Mouse (Mus musculus) gastrocnemius, adult 18-20 months (tissue): Measurements from ENCODE around the gene Ccdc162. TPM values are rescaled to one million over a fixed set of nuclear protein-coding genes. Genes with fewer than 3 reads are reported as not detected.

ENCODE experiments used
- DNase-seq: peaks from one replicate; pipeline ENCODE4 v3.0.0; 2021; ENCODE audit warnings: low spot score
- total RNA-seq, 2 experiments: library from RNA; stranded (reverse); gene quantifications; 2 replicates each; pipeline ENCODE4 v1.2.3; 2021

Gene Ccdc162
- total RNA-seq, 2 experiments from 2014 or later = 1.0 TPM

DNA sequence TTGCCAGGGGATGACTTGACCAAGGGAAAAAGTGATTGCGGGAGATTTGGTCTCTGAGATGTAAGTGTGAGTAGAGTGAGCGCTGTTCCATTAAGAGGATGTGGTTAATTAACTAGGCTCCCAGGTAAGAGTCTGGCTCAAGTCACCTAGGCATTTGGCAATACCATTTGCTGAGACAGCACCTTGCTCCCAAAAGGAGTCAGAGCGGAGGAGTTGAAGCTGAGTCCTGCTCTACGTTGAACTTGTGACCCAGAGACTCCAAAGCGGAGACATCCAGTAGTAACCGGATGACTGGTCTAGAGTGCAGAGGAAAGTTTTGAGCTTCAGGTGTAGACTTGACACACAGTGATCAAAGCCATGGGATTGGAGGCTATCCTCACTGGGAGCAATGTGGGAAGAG lies 174.4 kb downstream of the Ccdc162 start:
- DNase-seq = no peak

DNA sequence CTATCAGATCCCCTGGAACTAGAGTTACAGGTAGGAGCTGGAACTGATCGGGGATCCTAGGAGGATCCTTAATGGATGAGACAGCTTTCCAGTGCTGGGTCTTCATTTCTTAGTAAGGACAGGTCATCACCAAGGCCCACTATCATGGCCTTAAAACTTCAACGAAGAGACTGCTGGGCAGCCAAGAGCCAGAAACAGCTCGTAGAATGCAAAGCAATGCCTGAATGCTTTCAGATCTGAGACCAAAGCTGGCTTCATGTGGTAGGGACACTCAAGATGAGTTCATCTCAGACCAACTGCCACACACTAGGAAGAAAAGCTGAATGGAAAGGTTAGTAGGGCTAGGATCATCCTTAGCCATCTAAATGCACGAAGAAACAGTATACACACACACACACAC lies 177.4 kb downstream of the Ccdc162 start:
- DNase-seq = no peak

DNA sequence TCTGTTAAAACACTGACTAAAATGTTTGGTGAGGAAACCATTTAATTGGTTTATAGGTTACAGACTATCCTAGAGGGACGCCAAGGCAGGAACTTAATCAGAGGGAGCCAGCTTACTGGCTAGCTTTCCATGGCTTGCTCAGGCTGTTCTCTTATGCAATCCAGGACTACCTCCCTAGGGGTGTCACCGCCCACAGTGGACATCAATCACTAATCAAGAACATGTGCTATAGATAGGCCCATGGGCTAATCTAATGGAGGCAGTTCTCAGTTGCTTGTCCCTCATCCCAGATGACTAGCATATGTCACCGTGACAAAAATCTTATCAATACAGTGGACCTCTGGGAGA lies 178.5 kb downstream of the Ccdc162 start:
- DNase-seq = no peak

- DNase-seq = no peak
Measured at GRCm38 (mm10) chr10:41537226-41537982, 179.0 kb downstream of the Ccdc162 start.

DNA sequence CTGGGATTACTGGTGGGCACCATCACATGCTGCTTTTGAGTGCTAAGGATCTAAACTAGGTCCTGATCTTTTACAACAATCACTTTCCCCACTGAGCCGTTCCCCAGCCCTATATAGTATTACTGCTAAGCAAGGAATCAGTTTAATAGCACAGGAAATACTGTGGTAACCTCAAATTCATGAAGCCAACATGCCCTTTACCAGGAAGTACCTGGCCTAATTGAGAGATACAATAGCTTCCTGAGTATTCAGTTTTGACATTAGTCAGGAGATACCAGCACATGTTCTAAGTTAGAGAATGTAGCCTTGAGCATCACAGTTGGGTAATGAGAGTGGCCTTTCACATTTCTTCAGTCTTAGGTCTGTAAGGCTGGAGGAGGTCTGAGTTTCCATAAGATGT lies 179.7 kb downstream of the Ccdc162 start:
- no peak for DNase-seq

GRCm38 (mm10) chr10:41535991-41536390 lies 180.4 kb downstream of the Ccdc162 start:
- DNase-seq = no peak

GRCm38 (mm10) chr10:41529972-41530371 lies 186.5 kb downstream of the Ccdc162 start:
- DNase-seq = no peak

DNA sequence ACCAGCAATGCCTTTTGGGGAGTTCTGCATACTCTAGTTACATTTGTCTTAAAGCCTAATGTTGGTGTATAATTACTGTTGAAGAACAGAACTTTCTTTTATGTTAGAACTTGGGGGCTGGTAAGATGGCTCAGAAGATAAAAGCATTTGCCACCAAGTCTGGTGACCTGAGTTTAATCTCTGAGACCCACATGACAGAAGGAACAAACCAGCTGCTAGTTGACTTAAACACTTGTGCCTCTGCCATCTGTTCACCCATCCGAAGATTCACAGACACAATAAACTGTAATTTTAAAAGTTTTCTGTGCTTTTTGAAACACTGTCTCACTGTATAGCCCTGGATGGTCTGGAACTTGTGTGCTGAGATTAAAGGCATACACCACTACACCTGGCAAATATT lies 190.7 kb downstream of the Ccdc162 start:
- DNase-seq = no peak

GRCm38 (mm10) chr10:41523386-41523785 lies 193.0 kb downstream of the Ccdc162 start:
- no peak for DNase-seq

- DNase-seq = no peak
Measured at GRCm38 (mm10) chr10:41520410-41520673, 196.1 kb downstream of the Ccdc162 start.

DNA sequence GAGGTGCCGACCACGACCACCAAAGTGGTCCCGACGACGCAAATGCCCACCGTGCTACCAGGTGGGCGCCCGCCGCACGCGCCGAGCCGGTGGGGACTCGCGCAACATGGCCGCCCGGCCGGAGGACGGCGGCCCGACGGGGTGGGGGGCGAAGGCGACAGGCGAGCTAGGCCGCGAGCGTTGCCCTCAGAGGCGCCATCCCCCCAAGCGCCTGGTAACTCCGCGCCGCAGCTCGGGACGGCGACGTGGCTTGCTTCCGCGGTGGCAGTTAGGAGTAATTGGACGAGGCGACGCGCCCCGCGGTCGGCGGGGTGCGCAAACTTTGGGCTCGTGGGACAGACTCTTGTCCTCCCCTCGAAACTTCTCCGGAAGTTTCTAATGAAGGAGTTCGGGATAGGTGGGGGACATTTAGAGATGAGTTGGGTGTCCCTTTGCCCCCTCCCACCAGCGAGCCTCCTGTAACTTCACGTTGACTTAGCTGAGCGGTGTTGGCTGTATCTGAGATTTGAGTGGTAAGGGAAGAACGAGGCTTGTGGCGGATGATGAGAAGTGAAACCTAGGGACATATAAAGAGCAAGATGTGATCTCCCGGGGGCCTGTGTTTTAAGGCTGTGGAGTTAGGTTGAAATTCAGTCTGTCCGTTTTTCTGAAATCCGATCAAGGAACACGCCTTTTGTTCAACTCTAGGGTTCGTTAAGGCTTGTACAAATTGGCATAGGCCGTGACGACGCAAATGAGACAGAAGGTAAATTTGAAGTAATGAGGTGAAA lies 196.6 kb downstream of the Ccdc162 start:
- peak; percentile 57 for DNase-seq

DNA sequence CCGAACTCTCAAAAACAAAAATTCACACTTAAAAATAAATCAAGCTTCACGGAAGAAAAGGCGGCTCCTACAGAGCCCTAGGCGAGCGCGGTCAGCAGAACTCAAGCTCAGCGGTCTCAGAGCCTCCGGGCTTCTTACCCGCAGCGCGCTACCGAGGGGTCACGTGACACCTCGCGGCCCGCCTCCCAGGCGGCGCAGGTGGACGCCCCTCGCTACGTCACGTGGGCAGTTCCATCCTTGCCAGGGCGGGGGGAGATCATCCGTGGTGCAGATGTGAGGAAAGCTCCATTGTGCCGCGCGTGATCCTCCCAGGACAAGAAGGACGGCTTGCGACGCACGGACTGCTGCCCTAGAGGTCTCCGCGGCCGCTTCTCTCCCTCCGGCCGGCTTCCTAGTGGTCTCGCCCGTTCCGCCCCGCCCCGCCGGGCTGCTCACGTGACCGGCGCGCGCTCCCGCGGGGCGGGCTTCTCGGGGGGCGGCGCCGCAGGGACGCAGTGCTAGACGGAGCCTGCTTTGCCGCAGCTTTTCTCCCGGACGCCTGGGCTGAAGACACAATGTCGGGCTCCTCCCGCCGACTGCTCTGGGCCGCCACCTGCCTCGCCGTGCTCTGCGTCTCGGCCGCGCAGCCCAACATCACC lies 197.3 kb downstream of the Ccdc162 start, which contains the start of gene Cd164:
Gene Cd164, plus strand, starts transcription at position 434 of the 638 bp plus-strand sequence.
- peak; percentile 90 for DNase-seq

DNA sequence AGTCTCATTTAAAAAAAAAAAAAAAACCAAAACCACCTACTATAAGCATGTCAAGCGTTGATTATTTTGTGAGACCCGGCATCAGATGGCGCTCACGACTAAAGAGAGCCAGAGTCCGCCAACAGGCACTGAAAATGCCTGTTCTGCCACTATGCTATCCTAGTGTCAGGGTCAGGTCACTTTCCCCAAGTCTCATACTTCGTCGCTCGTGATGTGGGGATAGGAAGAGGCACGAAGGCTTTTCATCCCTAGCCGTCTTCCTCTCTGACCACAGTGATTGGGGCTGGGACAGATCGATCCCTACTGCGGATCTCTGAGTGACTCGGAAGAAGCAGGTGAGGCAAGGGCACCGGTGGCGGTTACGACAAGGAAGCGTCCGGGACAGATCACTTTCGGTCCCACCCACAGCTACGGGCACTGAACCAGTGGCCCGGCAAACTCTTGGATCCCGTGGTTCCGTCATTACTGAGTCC lies 197.9 kb downstream of the Ccdc162 start:
- peak; percentile 79 for DNase-seq

DNA sequence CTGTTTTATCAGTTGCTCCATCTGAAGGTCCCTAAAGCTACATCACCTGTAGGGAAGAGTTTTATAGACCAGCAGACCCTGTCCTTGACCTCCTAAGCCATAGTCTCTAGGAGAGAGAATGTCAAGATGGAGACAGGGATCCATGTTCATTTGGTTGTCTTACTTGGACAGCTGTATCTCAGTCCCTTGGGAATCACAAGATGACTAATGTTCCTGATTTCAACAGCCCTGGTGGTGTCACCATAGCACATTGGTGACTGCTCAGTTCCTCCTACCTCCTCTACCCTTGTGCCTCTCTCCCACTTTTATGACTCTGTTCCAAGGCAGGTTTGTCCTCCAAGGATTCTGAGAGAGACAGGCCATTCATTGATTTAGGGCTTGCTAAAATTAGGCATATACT lies 201.5 kb downstream of the Ccdc162 start:
- DNase-seq = no peak

DNA sequence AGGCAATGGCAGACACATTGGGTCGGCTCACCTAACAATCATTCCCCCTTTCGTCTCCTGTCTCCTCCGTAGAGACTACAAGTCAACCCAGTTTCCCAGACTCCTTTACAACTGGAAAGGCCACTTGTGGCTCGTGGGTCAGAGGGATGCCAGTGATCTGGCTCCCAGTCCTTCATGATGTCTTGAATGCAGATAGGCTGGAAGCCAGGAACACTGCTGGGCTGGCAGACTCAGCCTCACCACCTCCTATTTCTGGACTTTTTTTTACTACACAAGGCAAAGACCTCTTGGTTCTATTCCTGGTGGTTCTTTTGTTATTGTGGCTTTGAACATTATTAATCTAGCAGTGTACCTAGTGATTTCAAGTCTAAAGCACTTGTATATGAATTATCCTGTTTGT lies 202.1 kb downstream of the Ccdc162 start:
- DNase-seq = no peak

- no peak for DNase-seq
Measured at GRCm38 (mm10) chr10:41509160-41509559, 207.3 kb downstream of the Ccdc162 start.

GRCm38 (mm10) chr10:41505446-41505845 lies 211.0 kb downstream of the Ccdc162 start:
- DNase-seq = peak; percentile 79

- DNase-seq = no peak
Measured at GRCm38 (mm10) chr10:41504996-41505395, 211.4 kb downstream of the Ccdc162 start.

- peak; percentile 72 for DNase-seq
Measured at GRCm38 (mm10) chr10:41500941-41501340, 215.5 kb downstream of the Ccdc162 start.

GRCm38 (mm10) chr10:41491111-41491510 lies 225.3 kb downstream of the Ccdc162 start:
- DNase-seq = no peak

DNA sequence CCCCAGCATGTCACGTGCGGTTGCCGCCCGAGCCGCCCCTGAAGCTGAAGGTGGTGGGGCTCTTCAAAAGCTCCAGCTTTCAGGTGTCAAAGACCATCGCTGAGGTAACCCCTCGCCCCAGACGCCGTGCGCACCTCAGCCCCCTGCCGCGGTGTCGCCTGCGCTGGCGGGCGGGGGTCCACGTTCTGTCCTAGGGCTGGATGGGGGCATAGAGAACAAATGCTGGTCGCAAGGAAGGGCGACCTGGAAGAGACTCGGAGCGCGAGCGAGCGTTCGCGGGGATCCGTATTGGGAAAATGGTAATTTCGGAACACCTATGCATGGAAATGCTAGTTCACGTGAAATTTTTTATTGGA lies 225.9 kb downstream of the Ccdc162 start:
- no peak for DNase-seq

- DNase-seq = peak; percentile 97
Measured at GRCm38 (mm10) chr10:41489708-41490517, 226.5 kb downstream of the Ccdc162 start, which contains the start of the genes Smpd2 and Ppil6. Smpd2 (minus strand) TSS chr10:41490369. Ppil6 (plus strand) TSS chr10:41490439.
